Mouse (Mus musculus) embryonic fibroblast, embryonic 13.5 days (primary cell): Measurements from ENCODE around the gene Gm45015.

Experiments used
- CTCF ChIP-seq: IDR thresholded peaks from 2 replicates; pipeline ENCODE4 v1.5.1; 2011; ENCODE audit warnings: mild to moderate bottlenecking, control low read depth, low read length, moderate library complexity, borderline replicate concordance; ENCODE audit not compliant: insufficient read depth
- POLR2A ChIP-seq: IDR thresholded peaks from 2 replicates; pipeline ENCODE4 v1.6.1; 2011; ENCODE audit warnings: low read depth, mild to moderate bottlenecking, control low read depth, low read length, moderate library complexity

DNA sequence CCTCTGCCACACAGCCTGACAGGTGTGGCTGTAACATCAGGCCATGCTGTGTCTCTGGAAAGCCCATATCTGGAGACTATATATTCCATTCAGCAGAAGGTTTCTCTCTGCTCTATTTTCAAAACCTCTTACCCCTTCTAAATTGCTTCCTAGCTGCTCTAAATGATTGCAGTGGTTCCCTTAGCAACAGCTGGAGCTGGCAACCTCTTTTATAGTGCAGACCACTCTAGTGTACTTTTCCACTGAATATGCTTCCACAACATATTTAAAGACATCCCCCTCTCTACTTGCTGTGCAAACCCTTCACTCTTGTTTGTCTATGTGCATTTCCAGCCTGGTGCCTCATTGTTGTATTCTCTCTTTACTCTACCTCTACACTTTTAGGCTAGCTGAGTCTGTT is 3.1 kb downstream of the Gm45015 start:
- TF ChIP-seq POLR2A (no peak), CTCF (no peak)
